Mouse (Mus musculus): ENCODE measurements around the gene Pi4k2a.

DNA sequence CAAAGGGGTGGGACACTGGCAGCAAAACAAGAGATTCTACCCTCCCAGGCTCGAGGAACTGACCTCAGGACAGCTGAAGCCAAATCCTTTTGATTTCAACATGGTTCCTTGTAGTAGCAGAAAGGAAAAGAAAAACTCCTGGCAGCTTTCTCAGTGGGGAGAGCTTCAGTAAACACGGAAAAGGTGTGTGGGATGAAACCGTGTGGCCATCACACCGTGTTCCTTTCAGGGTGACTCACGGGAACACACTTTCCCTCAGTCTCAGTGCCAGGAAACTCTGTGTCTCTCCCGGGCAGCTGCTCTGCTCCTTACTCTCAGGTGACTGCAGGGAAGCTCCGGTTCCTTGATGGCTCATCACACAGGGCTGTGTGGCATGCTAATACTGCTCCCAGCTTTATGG is 31.8 kb upstream of the Pi4k2a start:
- TF ChIP-seq CTCF (IDR thresholded peaks at IDR 0.05; ENCODE audit: low read depth) (no peak), EP300 (IDR thresholded peaks at IDR 0.05; ENCODE audit: low read depth) (no peak)
